Mouse (Mus musculus) lung, embryonic 15.5 days (tissue): Measurements from ENCODE around the gene H2-K1. TPM values are rescaled to one million over a fixed set of nuclear protein-coding genes. Genes with fewer than 3 reads are reported as not detected.
A peak's percentile ranks its signal among the peaks of the same experiment; 100 is the strongest.

Experiments used
- ATAC-seq: fragments of 200-750 bp; cut with Nextera tagmentation; 2 replicates; pipeline ENCODE4 v1.8.0; 2017; ENCODE audit warnings: moderate number of reproducible peaks, borderline replicate concordance; ENCODE audit not compliant: low FRiP score, low TSS enrichment; ENCODE audit errors: extremely low read depth
- H3K27ac ChIP-seq: fragments of 300-500 bp; sonication (generic); 2 replicates; pipeline ENCODE4 v1.5.1; 2015; ENCODE audit warnings: moderate library complexity, mild to moderate bottlenecking, inconsistent platforms
- H3K27me3 ChIP-seq: fragments of 300-500 bp; sonication (generic); 2 replicates; pipeline ENCODE4 v1.6.1; 2015; ENCODE audit warnings: inconsistent platforms
- H3K36me3 ChIP-seq: fragments of 300-500 bp; sonication (generic); 2 replicates; pipeline ENCODE4 v1.6.1; 2015; ENCODE audit warnings: inconsistent platforms
- H3K4me1 ChIP-seq: fragments of 300-500 bp; sonication (generic); 2 replicates; pipeline ENCODE4 v1.6.1; 2015; ENCODE audit warnings: inconsistent platforms
- H3K4me2 ChIP-seq: fragments of 300-500 bp; sonication (generic); 2 replicates; pipeline ENCODE4 v1.6.1; 2015; ENCODE audit warnings: inconsistent platforms, mild to moderate bottlenecking, moderate library complexity
- H3K4me3 ChIP-seq: fragments of 300-500 bp; sonication (generic); 2 replicates; pipeline ENCODE4 v1.5.1; 2015; ENCODE audit warnings: mild to moderate bottlenecking, inconsistent platforms
- H3K9ac ChIP-seq: fragments of 300-500 bp; sonication (generic); 2 replicates; pipeline ENCODE4 v1.6.1; 2015; ENCODE audit warnings: inconsistent platforms
- H3K9me3 ChIP-seq: fragments of 300-500 bp; sonication (generic); 2 replicates; pipeline ENCODE4 v1.6.1; 2016; ENCODE audit warnings: inconsistent platforms
- WGBS: fragments of 180-500 bp; shearing (Covaris S2); methylation state at CpG from one replicate; pipeline ENCODE4 v1.1.7; 2015; 5-methylcytosine and 5-hydroxymethylcytosine counted together
- microRNA counts: library from miRNA; unstranded; fragments of <30 nt; microRNA quantifications from one replicate; lab custom pipeline; 2016
- microRNA-seq: library from miRNA; unstranded; fragments of <30 nt; microRNA quantifications from one replicate; pipeline ENCODE4, GENCODE M21; 2016
- polyA plus RNA-seq: library from polyadenylated mRNA; unstranded; fragments of >200 nt; fragmentation: Nextera tagmentation; extraction: Ambion mirVana; gene quantifications from 2 replicates; pipeline ENCODE4 v1.2.1, GENCODE M21; 2015

Gene H2-K1
- polyA plus RNA-seq, 1 experiment from 2014 or later = 69.2 TPM

DNA sequence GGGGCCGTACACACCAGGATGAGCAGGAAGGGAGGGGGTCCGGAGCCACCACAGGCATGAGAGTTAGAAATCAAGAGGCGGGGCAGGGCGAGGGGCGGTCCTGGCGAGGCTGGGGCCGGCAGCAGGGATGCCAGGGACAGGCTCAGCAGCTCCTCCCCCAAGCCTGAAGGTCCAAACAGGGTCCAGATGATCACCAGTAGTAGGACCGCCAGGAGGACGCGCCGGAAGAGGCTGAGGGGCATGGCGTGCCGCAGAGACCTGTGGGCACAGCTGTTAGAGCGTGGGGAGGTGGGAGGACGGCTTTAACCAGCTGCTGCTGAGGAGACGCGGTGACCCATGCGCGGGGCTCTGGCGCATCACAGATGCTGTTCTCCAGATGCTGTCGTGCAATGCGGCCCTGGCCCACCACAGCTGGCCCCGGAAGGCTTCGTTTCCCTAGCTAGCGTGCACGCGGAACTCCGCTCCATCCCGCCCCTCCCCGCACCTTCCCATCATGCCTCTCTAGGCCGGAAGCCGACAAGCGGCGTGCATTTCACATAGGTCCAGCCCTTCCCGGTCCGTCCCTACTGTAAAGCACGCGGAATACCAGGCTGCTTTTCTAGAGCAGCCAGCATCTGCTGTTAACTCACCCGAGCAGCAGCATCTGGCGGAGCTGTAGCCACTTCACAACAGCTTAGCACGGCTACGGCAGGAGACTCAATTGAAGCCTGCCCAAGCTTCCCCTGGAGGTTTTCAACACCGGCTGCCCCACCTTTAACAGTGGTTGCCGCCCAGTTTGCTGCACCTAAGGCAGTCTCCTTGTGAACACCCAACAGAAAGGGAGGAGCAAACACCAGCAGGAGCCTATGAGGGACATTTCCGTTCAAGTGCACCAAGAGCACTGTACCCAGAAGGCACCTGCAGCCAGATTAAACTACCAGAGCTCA lies 48.9 kb downstream of the H2-K1 start, which contains the start of gene B3galt4:
TSS of gene B3galt4 (minus strand) at position 468 of the 926 bp plus-strand sequence.
- ATAC-seq = peak; percentile 78
- Histone ChIP-seq H3K36me3 (peaks cover 47% of the 10 kb centered on the region), H3K27me3 (no peaks in the 10 kb centered on the region), H3K27ac (peak within 1 kb of the TSS; percentile 90), H3K9me3 (no peaks in the 10 kb centered on the region), H3K4me3 (peak within 1 kb of the TSS; percentile 47), H3K4me2 (peak within 1 kb of the TSS; percentile 90), H3K4me1 (peaks cover 47% of the 10 kb centered on the region), H3K9ac (peak within 1 kb of the TSS; percentile 54)
- WGBS = under 1% methylated on average over 45 of the region's 45 CpGs

- Histone ChIP-seq H3K4me3 (peak overlapping the region; percentile 47), H3K36me3 (peaks cover 56% of the 10 kb centered on the region), H3K9ac (no peak overlapping the region), H3K9me3 (no peaks in the 10 kb centered on the region), H3K27ac (peak overlapping the region; percentile 90; the same call in 1 of the 2 replicates), H3K4me1 (peaks cover 46% of the 10 kb centered on the region), H3K27me3 (no peaks in the 10 kb centered on the region), H3K4me2 (peak overlapping the region; percentile 90)
- WGBS = 73% methylated on average over 10 of the region's 10 CpGs
- no peak for ATAC-seq
Measured at GRCm38 (mm10) chr17:33950131-33950625, 50.0 kb downstream of the H2-K1 start.

DNA sequence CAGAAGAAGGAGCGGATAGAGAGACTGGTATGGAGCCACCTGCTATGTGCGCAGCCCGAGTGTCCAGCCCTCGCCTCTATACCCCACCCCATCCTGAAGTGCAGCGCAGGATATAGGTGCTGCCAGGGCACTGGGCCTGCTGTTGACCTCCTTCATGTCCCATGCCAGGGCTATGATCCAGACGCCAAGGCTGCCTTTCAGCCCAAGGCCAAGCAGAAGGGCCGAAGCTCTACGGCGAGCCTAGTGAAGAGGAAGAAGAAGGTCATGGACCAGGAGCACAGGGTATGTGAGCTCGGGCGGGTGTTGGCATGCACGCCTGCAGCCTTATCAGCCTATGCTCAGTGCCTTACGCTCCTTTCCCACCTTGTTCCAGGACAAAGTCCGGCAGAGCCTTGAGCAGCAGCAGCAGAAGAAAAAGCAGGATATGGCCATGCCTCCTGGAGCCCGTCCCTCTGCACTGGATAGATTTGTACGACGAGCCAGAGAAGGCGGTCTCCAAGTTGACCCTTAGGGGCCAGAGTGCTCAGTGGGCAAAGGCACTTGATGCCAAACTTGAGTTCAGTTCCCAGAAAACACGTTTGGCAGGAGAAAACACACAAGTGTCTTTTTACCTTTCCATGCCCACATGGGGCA lies 51.1 kb downstream of the H2-K1 start:
- H3K9me3 ChIP-seq = no peaks in the 10 kb centered on the region
- no peak overlapping the region for H3K9ac ChIP-seq
- peaks cover 64% of the 10 kb centered on the region for H3K36me3 ChIP-seq
- H3K4me2 ChIP-seq = no peak overlapping the region
- WGBS = 85% methylated on average over 19 of the region's 19 CpGs
- H3K27me3 ChIP-seq = no peaks in the 10 kb centered on the region
- ATAC-seq = no peak
- H3K4me3 ChIP-seq = no peak overlapping the region
- H3K27ac ChIP-seq = no peak overlapping the region
- H3K4me1 ChIP-seq = peaks cover 39% of the 10 kb centered on the region

DNA sequence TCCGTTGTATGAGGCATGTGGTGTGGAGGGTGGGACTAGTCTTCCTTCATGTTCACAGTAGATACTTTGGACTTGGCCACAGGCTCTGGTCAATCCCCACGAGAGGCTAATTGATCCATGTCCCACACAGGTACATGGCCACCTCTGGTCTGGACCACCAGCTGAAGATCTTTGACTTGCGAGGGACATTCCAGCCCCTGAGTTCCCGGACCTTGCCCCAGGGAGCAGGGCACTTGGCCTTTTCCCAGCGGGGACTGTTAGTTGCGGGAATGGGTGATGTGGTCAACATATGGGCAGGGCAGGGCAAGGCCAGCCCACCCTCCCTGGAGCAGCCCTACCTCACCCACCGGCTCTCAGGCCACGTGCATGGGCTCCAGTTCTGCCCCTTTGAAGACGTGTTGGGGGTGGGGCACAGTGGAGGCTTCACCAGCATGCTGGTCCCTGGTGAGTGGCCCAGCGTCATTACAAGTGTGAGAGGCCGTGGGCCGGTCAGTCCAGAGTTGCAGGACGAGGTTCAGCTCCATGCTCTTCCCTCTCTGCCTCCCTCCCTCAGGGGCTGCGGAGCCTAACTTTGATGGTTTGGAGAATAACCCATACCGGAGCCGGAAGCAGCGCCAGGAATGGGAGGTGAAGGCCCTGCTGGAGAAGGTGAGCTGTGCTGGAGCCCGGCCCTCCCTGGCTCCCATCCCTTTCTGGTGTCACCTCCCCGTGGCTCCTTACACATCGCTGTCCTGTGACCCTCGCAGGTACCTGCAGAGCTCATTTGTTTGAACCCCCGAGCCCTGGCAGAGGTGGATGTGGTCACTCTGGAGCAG lies 51.9 kb downstream of the H2-K1 start:
- no peak overlapping the region for H3K4me2 ChIP-seq
- H3K27ac ChIP-seq = no peak overlapping the region
- no peaks in the 10 kb centered on the region for H3K27me3 ChIP-seq
- no peak overlapping the region for H3K4me3 ChIP-seq
- no peak overlapping the region for H3K9ac ChIP-seq
- peaks cover 62% of the 10 kb centered on the region for H3K36me3 ChIP-seq
- WGBS = 86% methylated on average over 22 of the region's 22 CpGs
- H3K9me3 ChIP-seq = no peaks in the 10 kb centered on the region
- H3K4me1 ChIP-seq = peaks cover 32% of the 10 kb centered on the region
- ATAC-seq = no peak

GRCm38 (mm10) chr17:33947430-33948089 lies 52.6 kb downstream of the H2-K1 start:
- H3K9me3 ChIP-seq = no peaks in the 10 kb centered on the region
- no peak overlapping the region for H3K4me2 ChIP-seq
- H3K36me3 ChIP-seq = peaks cover 61% of the 10 kb centered on the region
- H3K4me1 ChIP-seq = peaks cover 25% of the 10 kb centered on the region
- no peak overlapping the region for H3K27ac ChIP-seq
- ATAC-seq = no peak
- no peak overlapping the region for H3K4me3 ChIP-seq
- no peak overlapping the region for H3K9ac ChIP-seq
- H3K27me3 ChIP-seq = no peaks in the 10 kb centered on the region
- WGBS = 88% methylated on average over 10 of the region's 10 CpGs

MicroRNAs encoded within 50 kb of the gene (microRNA counts, 519-probe panel; counts per million panel counts)
- microRNA mmu-miR-219 (lab: Ali Mortazavi, UCI) = 1,357 counts per million, percentile 7 among the panel's probes with 10 or more counts

Small RNAs within 50 kb of the gene (microRNA-seq; reads per million reads assigned to microRNA genes)
- gene Mir219a-1 (not detected), gene Mir219c (not detected)

Other genes starting within 250 kb of the H2-K1 start
- 281 and 306 TPM in 2 replicates for gene Rab11b, start 239.8 kb downstream of the H2-K1 start, polyA plus RNA-seq
- gene Angptl4, start 218.5 kb downstream of the H2-K1 start, polyA plus RNA-seq = 43.7 and 47.0 TPM in 2 replicates
- 68.0 and 77.8 TPM in 2 replicates for gene Kank3, start 189.8 kb downstream of the H2-K1 start, polyA plus RNA-seq
- gene Rps28, start 175.8 kb downstream of the H2-K1 start, polyA plus RNA-seq = 885 and 959 TPM in 2 replicates
- gene Ndufa7, start 175.8 kb downstream of the H2-K1 start, polyA plus RNA-seq = 425 and 461 TPM in 2 replicates
- gene Cd320, start 157.3 kb downstream of the H2-K1 start, polyA plus RNA-seq = 69.4 and 74.0 TPM in 2 replicates
- not detected in 2 replicates for gene Gm7029, start 126.5 kb downstream of the H2-K1 start, polyA plus RNA-seq
- gene Kifc1, start 109.7 kb downstream of the H2-K1 start, polyA plus RNA-seq = 10.1 and 10.6 TPM in 2 replicates
- 0.28 and 0.31 TPM in 2 replicates for gene Platr17, start 95.2 kb downstream of the H2-K1 start, polyA plus RNA-seq
- 50.8 and 54.6 TPM in 2 replicates for gene Daxx, start 90.9 kb downstream of the H2-K1 start, polyA plus RNA-seq
- 45.3 and 52.6 TPM in 2 replicates for gene Tapbp, start 84.4 kb downstream of the H2-K1 start, polyA plus RNA-seq
- 17.8 and 20.6 TPM in 2 replicates for gene Zbtb22, start 84.4 kb downstream of the H2-K1 start, polyA plus RNA-seq
- 47.7 and 57.8 TPM in 2 replicates for gene Rgl2, start 70.8 kb downstream of the H2-K1 start, polyA plus RNA-seq
- gene Pfdn6, start 60.0 kb downstream of the H2-K1 start, polyA plus RNA-seq = 137 and 153 TPM in 2 replicates
- 33.1 and 34.2 TPM in 2 replicates for gene Wdr46, start 59.7 kb downstream of the H2-K1 start, polyA plus RNA-seq
- gene B3galt4, start 48.9 kb downstream of the H2-K1 start, polyA plus RNA-seq = 3.8 and 4.3 TPM in 2 replicates
- 49.3 and 55.4 TPM in 2 replicates for gene Vps52, start 44.5 kb downstream of the H2-K1 start, polyA plus RNA-seq
- 1,650 and 1,822 TPM in 2 replicates for gene Rps18, start 44.3 kb downstream of the H2-K1 start, polyA plus RNA-seq
- gene Ring1, start 24.3 kb upstream of the H2-K1 start, polyA plus RNA-seq = 20.9 and 23.2 TPM in 2 replicates
- gene H2-Ke6, start 27.7 kb upstream of the H2-K1 start, polyA plus RNA-seq = 46.1 and 49.1 TPM in 2 replicates
- gene Slc39a7, start 31.3 kb upstream of the H2-K1 start, polyA plus RNA-seq = 192 and 205 TPM in 2 replicates
- gene Rxrb, start 31.5 kb upstream of the H2-K1 start, polyA plus RNA-seq = 47.5 and 56.0 TPM in 2 replicates
- 4.1 and 5.0 TPM in 2 replicates for gene Col11a2, start 39.1 kb upstream of the H2-K1 start, polyA plus RNA-seq
- 0.44 and 1.0 TPM in 2 replicates for gene H2-Oa, start 92.0 kb upstream of the H2-K1 start, polyA plus RNA-seq
- gene H2-DMa, start 119.2 kb upstream of the H2-K1 start, polyA plus RNA-seq = 12.1 and 13.8 TPM in 2 replicates
- 102 and 106 TPM in 2 replicates for gene Brd2, start 122.3 kb upstream of the H2-K1 start, polyA plus RNA-seq
- gene H2-DMb2, start 143.0 kb upstream of the H2-K1 start, polyA plus RNA-seq = 1.8 and 1.9 TPM in 2 replicates
- gene H2-DMb1, start 152.7 kb upstream of the H2-K1 start, polyA plus RNA-seq = 2.0 and 3.2 TPM in 2 replicates
- 6.7 and 7.6 TPM in 2 replicates for gene Tap1, start 187.2 kb upstream of the H2-K1 start, polyA plus RNA-seq
- gene Psmb9, start 187.4 kb upstream of the H2-K1 start, polyA plus RNA-seq = 6.5 and 10.8 TPM in 2 replicates
- 17.1 and 29.7 TPM in 2 replicates for gene Psmb8, start 197.4 kb upstream of the H2-K1 start, polyA plus RNA-seq
- 8.6 and 12.7 TPM in 2 replicates for gene Tap2, start 203.2 kb upstream of the H2-K1 start, polyA plus RNA-seq
- 0.09 and 0.14 TPM in 2 replicates for gene H2-Ob, start 238.6 kb upstream of the H2-K1 start, polyA plus RNA-seq